Mouse (Mus musculus) cerebellum, postnatal 36 days (tissue): ENCODE data around the gene Ak7.

Experiments used
- DNase-seq, 2 experiments: peaks; one replicate each; pipeline ENCODE4 v3.0.0; 2021 to 2022; ENCODE audit warnings: mixed read lengths in 2 of 2

The Ak7 gene

GRCm38 (mm10) chr12:105705799-105706487, at the start of gene Ak7:
Gene Ak7, plus strand, starts transcription at chr12:105705976.
- no peak for DNase-seq

GRCm38 (mm10) chr12:105676274-105676673, 29.5 kb upstream of the Ak7 start:
- no peak for DNase-seq

GRCm38 (mm10) chr12:105678211-105678610, 27.6 kb upstream of the Ak7 start:
- no peak for DNase-seq

GRCm38 (mm10) chr12:105678762-105679161, 27.0 kb upstream of the Ak7 start:
- no peak for DNase-seq

GRCm38 (mm10) chr12:105683933-105684901, 21.6 kb upstream of the Ak7 start, which contains the start of gene Gskip:
Gene Gskip, plus strand, starts transcription at chr12:105684829.
- DNase-seq: peak; percentile 37 to 41

GRCm38 (mm10) chr12:105685001-105685691, 20.6 kb upstream of the Ak7 start, which contains the start of gene Atg2b:
Gene Atg2b, minus strand, starts transcription at chr12:105685211.
- DNase-seq: peak; percentile 96 to 97

- no peak for DNase-seq
These were observed 19.0 kb upstream of the Ak7 start for GRCm38 (mm10) chr12:105686791-105687190.

- no peak for DNase-seq
These were observed 18.4 kb upstream of the Ak7 start for GRCm38 (mm10) chr12:105687416-105687815.

- DNase-seq: no peak
These were observed 17.2 kb upstream of the Ak7 start for GRCm38 (mm10) chr12:105688546-105688945.

GRCm38 (mm10) chr12:105689435-105689834, 16.3 kb upstream of the Ak7 start:
- DNase-seq: no peak

GRCm38 (mm10) chr12:105694021-105694420, 11.8 kb upstream of the Ak7 start:
- DNase-seq: peak; percentile 15 to 25

- DNase-seq: no peak
These were observed 9.9 kb upstream of the Ak7 start for GRCm38 (mm10) chr12:105695848-105696247.

- peak; percentile 27 to 42 for DNase-seq
These were observed 8.5 kb upstream of the Ak7 start for GRCm38 (mm10) chr12:105697104-105697780.

- DNase-seq: no peak
These were observed 5.3 kb upstream of the Ak7 start for GRCm38 (mm10) chr12:105700433-105700832.

GRCm38 (mm10) chr12:105718616-105719015, 12.8 kb downstream of the Ak7 start:
- peak; percentile 55 to 61 for DNase-seq

- no peak for DNase-seq
These were observed 14.4 kb downstream of the Ak7 start for GRCm38 (mm10) chr12:105720196-105720595.

GRCm38 (mm10) chr12:105721452-105722132, 15.8 kb downstream of the Ak7 start:
- DNase-seq: no peak

GRCm38 (mm10) chr12:105722657-105723056, 16.9 kb downstream of the Ak7 start:
- peak in 1 of 2 experiments; percentile 33 for DNase-seq

- DNase-seq: no peak
These were observed 18.8 kb downstream of the Ak7 start for GRCm38 (mm10) chr12:105724616-105725015.

GRCm38 (mm10) chr12:105725736-105726135, 20.0 kb downstream of the Ak7 start:
- DNase-seq: no peak

GRCm38 (mm10) chr12:105727268-105727667, 21.5 kb downstream of the Ak7 start:
- DNase-seq: no peak

GRCm38 (mm10) chr12:105727964-105728363, 22.2 kb downstream of the Ak7 start:
- peak; percentile 22 to 36 for DNase-seq
